Mouse (Mus musculus): Measurements from ENCODE around the gene Fgf18. TPM values are rescaled to one million over a fixed set of nuclear protein-coding genes. Genes with fewer than 3 reads are reported as not detected.

The Fgf18 gene
- polyA plus RNA-seq, 1 experiment from 2014 or later: 11.0 TPM

DNA sequence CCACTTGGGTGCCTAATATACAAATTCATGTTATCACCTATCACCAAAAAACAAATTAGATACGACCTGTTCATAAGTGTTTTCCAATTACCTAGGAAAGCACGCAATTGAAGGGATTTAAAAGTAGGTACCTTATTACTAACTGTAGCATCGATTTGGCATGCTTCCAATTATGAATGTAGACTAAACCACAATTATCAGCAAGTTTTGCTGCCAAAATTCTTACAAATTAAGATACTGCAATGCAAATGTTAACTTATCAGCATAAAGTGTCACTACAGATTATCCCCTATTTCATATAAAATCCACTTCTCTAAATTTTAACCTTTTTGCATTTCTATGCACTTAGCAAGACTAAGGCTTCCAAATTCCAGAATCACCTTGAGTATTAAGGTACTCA, 7.3 kb upstream of the Fgf18 start:
- Histone ChIP-seq H3K4me3 (ENCODE audit: low read depth, low read length) (no peak overlapping the region), H3K4me2 (ENCODE audit: low read depth, low read length) (no peak overlapping the region), H3K9me3 (ENCODE audit: control insufficient read depth, low read length) (no peaks in the 10 kb centered on the region), H3K36me3 (ENCODE audit: control insufficient read depth, insufficient read depth, low read length) (peaks cover 70% of the 10 kb centered on the region), H3K4me1 (ENCODE audit: control insufficient read depth, insufficient read depth, low read length) (no peaks in the 10 kb centered on the region), H3K27ac (ENCODE audit: low read depth, low read length) (no peak overlapping the region), H3K27me3 (ENCODE audit: control insufficient read depth, insufficient read depth, low read length) (no peaks in the 10 kb centered on the region), H3K9ac (replicated peaks; ENCODE audit: low read depth, low read length) (no peak overlapping the region)
- WGBS: 91% methylated on average over 3 of the region's 3 CpGs
- ATAC-seq (ENCODE audit: low read depth): no peak

DNA sequence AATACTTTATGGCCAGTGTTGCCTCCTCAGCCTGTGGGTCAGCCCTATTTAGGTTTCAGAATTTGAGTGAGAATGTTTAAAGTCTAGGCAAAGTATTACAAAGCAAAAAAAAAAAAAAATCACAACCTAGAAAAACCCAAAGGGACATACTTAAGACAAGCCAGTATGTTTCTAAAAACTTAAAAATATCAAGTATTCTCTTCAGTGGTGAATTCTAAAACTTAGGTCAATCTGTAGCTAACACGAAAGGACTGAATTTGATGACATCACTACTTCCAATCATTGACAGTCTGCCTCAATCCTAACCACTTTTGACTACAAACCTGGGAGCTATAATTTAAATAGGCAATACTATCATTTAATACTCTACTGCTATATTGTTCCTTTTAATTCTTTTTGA, 5.8 kb upstream of the Fgf18 start:
- Histone ChIP-seq H3K9ac (replicated peaks; ENCODE audit: low read depth, low read length) (no peak overlapping the region), H3K27me3 (ENCODE audit: control insufficient read depth, insufficient read depth, low read length) (no peaks in the 10 kb centered on the region), H3K36me3 (ENCODE audit: control insufficient read depth, insufficient read depth, low read length) (peaks cover 57% of the 10 kb centered on the region), H3K4me3 (ENCODE audit: low read depth, low read length) (no peak overlapping the region), H3K27ac (ENCODE audit: low read depth, low read length) (no peak overlapping the region), H3K9me3 (ENCODE audit: control insufficient read depth, low read length) (no peaks in the 10 kb centered on the region), H3K4me1 (ENCODE audit: control insufficient read depth, insufficient read depth, low read length) (no peaks in the 10 kb centered on the region), H3K4me2 (ENCODE audit: low read depth, low read length) (no peak overlapping the region)
- no peak for ATAC-seq (ENCODE audit: low read depth)
- 95% methylated on average over 1 of the region's 1 CpGs for WGBS

DNA sequence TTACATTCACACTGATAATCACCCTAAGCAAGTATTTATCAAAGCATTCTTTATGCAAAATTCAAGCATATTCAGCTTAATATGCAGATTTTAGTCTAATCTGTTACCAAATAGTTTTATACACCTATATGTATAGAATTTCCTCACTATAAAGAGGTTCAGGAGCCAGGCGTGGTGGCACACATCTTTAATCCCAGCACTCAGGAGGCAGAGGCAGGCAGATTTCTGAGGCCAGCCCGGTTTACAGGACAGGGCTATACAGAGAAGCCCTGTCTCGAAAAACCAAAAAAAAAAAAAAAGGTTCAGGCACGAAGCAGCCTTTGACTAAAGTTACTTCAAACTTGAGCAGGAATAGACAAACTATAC, 4.6 kb upstream of the Fgf18 start:
- H3K27me3 ChIP-seq (ENCODE audit: control insufficient read depth, insufficient read depth, low read length): no peaks in the 10 kb centered on the region
- peaks cover 47% of the 10 kb centered on the region for H3K36me3 ChIP-seq (ENCODE audit: control insufficient read depth, insufficient read depth, low read length)
- no peak overlapping the region for H3K4me3 ChIP-seq (ENCODE audit: low read depth, low read length)
- no peak overlapping the region for H3K27ac ChIP-seq (ENCODE audit: low read depth, low read length)
- H3K4me1 ChIP-seq (ENCODE audit: control insufficient read depth, insufficient read depth, low read length): peaks cover 3% of the 10 kb centered on the region; the same call in 1 of the 2 replicates
- H3K9ac ChIP-seq (replicated peaks; ENCODE audit: low read depth, low read length): no peak overlapping the region
- WGBS: 77% methylated on average over 4 of the region's 4 CpGs
- no peak overlapping the region for H3K4me2 ChIP-seq (ENCODE audit: low read depth, low read length)
- H3K9me3 ChIP-seq (ENCODE audit: control insufficient read depth, low read length): no peaks in the 10 kb centered on the region
- ATAC-seq (ENCODE audit: low read depth): no peak

GRCm38 (mm10) chr11:33151128-33151779, 4.1 kb upstream of the Fgf18 start:
- no peaks in the 10 kb centered on the region for H3K9me3 ChIP-seq (ENCODE audit: control insufficient read depth, low read length)
- H3K4me1 ChIP-seq (ENCODE audit: control insufficient read depth, insufficient read depth, low read length): peaks cover 6% of the 10 kb centered on the region; the same call in 1 of the 2 replicates
- H3K9ac ChIP-seq (replicated peaks; ENCODE audit: low read depth, low read length): no peak overlapping the region
- no peak overlapping the region for H3K27ac ChIP-seq (ENCODE audit: low read depth, low read length)
- no peak for ATAC-seq (ENCODE audit: low read depth)
- no peak overlapping the region for H3K4me2 ChIP-seq (ENCODE audit: low read depth, low read length)
- 70% methylated on average over 3 of the region's 3 CpGs for WGBS
- no peak overlapping the region for H3K4me3 ChIP-seq (ENCODE audit: low read depth, low read length)
- H3K27me3 ChIP-seq (ENCODE audit: control insufficient read depth, insufficient read depth, low read length): no peaks in the 10 kb centered on the region
- peaks cover 42% of the 10 kb centered on the region for H3K36me3 ChIP-seq (ENCODE audit: control insufficient read depth, insufficient read depth, low read length)

DNA sequence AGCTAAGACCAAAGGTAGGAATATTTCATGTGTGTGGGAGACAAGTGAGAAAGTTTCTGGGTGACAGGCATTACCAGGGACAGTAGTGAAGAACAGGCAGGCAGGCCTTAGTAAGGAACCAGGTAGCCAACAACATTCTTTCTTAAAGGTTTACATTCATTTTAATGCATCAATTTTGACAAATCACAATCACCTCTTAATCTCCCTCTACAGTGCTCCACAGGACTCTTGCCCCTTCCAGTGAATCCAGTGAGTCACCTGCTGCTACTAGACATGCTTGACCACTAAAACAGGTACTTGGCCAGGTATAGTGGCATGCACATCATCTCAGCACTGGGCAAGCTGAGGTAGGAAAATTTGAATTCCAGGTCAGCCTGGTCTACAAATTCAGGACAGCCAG, 3.2 kb upstream of the Fgf18 start:
- Histone ChIP-seq H3K4me2 (ENCODE audit: low read depth, low read length) (no peak overlapping the region), H3K27me3 (ENCODE audit: control insufficient read depth, insufficient read depth, low read length) (no peaks in the 10 kb centered on the region), H3K4me1 (ENCODE audit: control insufficient read depth, insufficient read depth, low read length) (peaks cover 13% of the 10 kb centered on the region; the same call in 1 of the 2 replicates), H3K4me3 (ENCODE audit: low read depth, low read length) (no peak overlapping the region), H3K9me3 (ENCODE audit: control insufficient read depth, low read length) (no peaks in the 10 kb centered on the region), H3K9ac (replicated peaks; ENCODE audit: low read depth, low read length) (no peak overlapping the region), H3K36me3 (ENCODE audit: control insufficient read depth, insufficient read depth, low read length) (peaks cover 38% of the 10 kb centered on the region), H3K27ac (ENCODE audit: low read depth, low read length) (no peak overlapping the region)
- ATAC-seq (ENCODE audit: low read depth): no peak

DNA sequence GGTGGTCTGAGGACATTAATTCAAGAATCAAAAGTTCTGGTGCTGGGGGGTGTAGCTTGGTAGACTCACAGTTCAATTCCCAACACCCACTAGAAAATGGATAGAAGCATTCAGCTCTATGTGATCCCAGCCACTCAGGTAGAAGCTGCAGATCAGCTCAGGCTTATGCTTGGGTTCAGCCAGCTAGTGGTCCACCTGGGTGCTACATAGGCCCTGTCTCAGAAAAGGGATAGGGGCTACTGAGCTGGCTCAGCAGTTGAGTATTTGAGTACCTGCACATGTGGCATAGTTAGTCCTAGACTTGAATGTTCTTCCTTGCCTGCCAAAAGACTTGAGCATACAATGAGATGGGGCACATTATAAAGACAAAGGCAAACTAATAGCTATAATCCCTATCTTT, 2.3 kb upstream of the Fgf18 start:
- Histone ChIP-seq H3K9me3 (ENCODE audit: control insufficient read depth, low read length) (no peaks in the 10 kb centered on the region), H3K27me3 (ENCODE audit: control insufficient read depth, insufficient read depth, low read length) (no peaks in the 10 kb centered on the region), H3K4me1 (ENCODE audit: control insufficient read depth, insufficient read depth, low read length) (peaks cover 18% of the 10 kb centered on the region; the same call in 1 of the 2 replicates), H3K36me3 (ENCODE audit: control insufficient read depth, insufficient read depth, low read length) (peaks cover 36% of the 10 kb centered on the region), H3K27ac (ENCODE audit: low read depth, low read length) (no peak overlapping the region), H3K4me2 (ENCODE audit: low read depth, low read length) (no peak overlapping the region), H3K9ac (replicated peaks; ENCODE audit: low read depth, low read length) (no peak overlapping the region), H3K4me3 (ENCODE audit: low read depth, low read length) (no peak overlapping the region)
- ATAC-seq (ENCODE audit: low read depth): no peak

DNA sequence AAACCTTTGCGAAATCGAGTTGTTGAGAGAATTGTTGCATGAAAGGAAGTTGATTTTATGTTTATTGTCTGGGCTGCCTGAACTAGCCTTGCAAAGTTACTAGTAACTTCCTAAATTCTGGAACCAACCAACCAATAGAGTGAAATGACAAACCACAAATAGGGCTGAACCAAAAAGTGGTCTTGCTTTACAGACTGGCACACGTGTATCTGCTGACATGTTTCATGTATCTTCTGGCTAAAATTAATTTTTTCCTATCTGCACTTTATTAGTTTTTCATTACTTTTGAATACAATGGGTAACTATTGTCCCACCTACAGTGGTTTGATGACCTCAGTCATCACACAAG, 1.9 kb upstream of the Fgf18 start:
- no peak overlapping the region for H3K9ac ChIP-seq (replicated peaks; ENCODE audit: low read depth, low read length)
- no peak overlapping the region for H3K4me3 ChIP-seq (ENCODE audit: low read depth, low read length)
- 27% methylated on average over 3 of the region's 3 CpGs for whole genome bisulfite sequencing
- no peak overlapping the region for H3K27ac ChIP-seq (ENCODE audit: low read depth, low read length)
- H3K27me3 ChIP-seq (ENCODE audit: control insufficient read depth, insufficient read depth, low read length): no peaks in the 10 kb centered on the region
- H3K36me3 ChIP-seq (ENCODE audit: control insufficient read depth, insufficient read depth, low read length): peaks cover 32% of the 10 kb centered on the region
- no peak for ATAC-seq (ENCODE audit: low read depth)
- no peaks in the 10 kb centered on the region for H3K9me3 ChIP-seq (ENCODE audit: control insufficient read depth, low read length)
- peaks cover 18% of the 10 kb centered on the region; the same call in 1 of the 2 replicates for H3K4me1 ChIP-seq (ENCODE audit: control insufficient read depth, insufficient read depth, low read length)
- no peak overlapping the region for H3K4me2 ChIP-seq (ENCODE audit: low read depth, low read length)

DNA sequence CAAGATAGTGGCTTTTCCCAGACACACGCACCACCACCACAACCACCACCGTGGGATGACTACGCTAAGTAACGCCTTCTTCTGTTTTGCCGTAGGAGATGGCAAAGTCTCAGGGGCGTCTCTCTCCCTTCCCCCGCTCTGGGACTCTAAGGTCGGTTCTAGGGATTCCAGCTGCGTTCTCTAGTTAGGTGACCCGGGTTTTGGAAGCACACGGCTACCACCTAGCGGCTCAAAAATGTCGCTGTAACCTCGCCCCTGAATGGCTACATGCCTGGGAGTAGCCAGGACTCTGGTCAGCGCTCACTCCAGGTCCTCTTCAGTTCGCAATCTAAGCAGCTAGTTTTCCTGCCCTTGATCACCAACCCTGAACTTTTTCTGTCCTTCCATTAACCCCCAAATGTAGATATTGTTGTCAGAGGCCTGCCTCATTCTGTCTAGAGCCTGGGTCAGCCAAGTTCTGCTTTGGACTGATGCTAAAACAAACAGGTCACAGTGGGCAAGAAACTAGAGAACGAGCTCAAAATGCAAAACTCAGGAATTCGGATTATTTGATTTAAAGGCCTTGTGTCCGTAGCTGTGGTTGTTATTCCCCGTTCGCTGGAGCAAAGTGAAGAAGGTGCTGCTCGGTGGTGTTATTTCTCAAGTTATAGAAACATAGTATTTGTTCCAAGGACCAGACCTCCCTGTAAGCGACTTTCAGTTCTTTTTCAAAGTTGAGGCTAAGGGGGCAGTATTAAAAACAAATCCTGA, 1.3 kb upstream of the Fgf18 start:
- peak overlapping the region; percentile 68; the same call in 1 of the 2 replicates for H3K9ac ChIP-seq (replicated peaks; ENCODE audit: low read depth, low read length)
- peaks cover 28% of the 10 kb centered on the region for H3K36me3 ChIP-seq (ENCODE audit: control insufficient read depth, insufficient read depth, low read length)
- peak overlapping the region; percentile 82 for H3K4me2 ChIP-seq (ENCODE audit: low read depth, low read length)
- no peaks in the 10 kb centered on the region for H3K27me3 ChIP-seq (ENCODE audit: control insufficient read depth, insufficient read depth, low read length)
- H3K9me3 ChIP-seq (ENCODE audit: control insufficient read depth, low read length): no peaks in the 10 kb centered on the region
- H3K27ac ChIP-seq (ENCODE audit: low read depth, low read length): peak overlapping the region; percentile 74
- ATAC-seq (ENCODE audit: low read depth): peak; percentile 68
- peaks cover 18% of the 10 kb centered on the region; the same call in 1 of the 2 replicates for H3K4me1 ChIP-seq (ENCODE audit: control insufficient read depth, insufficient read depth, low read length)
- peak overlapping the region; percentile 62 for H3K4me3 ChIP-seq (ENCODE audit: low read depth, low read length)
- WGBS: 5% methylated on average over 23 of the region's 23 CpGs

- peak overlapping the region; percentile 62 for H3K4me3 ChIP-seq (ENCODE audit: low read depth, low read length)
- 1% methylated on average over 63 of the region's 85 CpGs for WGBS
- peak overlapping the region; percentile 74 for H3K27ac ChIP-seq (ENCODE audit: low read depth, low read length)
- H3K27me3 ChIP-seq (ENCODE audit: control insufficient read depth, insufficient read depth, low read length): no peaks in the 10 kb centered on the region
- H3K9ac ChIP-seq (replicated peaks; ENCODE audit: low read depth, low read length): peak overlapping the region; percentile 68
- no peaks in the 10 kb centered on the region for H3K9me3 ChIP-seq (ENCODE audit: control insufficient read depth, low read length)
- H3K36me3 ChIP-seq (ENCODE audit: control insufficient read depth, insufficient read depth, low read length): peaks cover 21% of the 10 kb centered on the region
- peak overlapping the region; percentile 82 for H3K4me2 ChIP-seq (ENCODE audit: low read depth, low read length)
- H3K4me1 ChIP-seq (ENCODE audit: control insufficient read depth, insufficient read depth, low read length): peaks cover 18% of the 10 kb centered on the region; the same call in 1 of the 2 replicates
- peak; percentile 66 for ATAC-seq (ENCODE audit: low read depth)
Observed at GRCm38 (mm10) chr11:33147572-33148337, 555 bp upstream of the Fgf18 start.

Data from neural tube, embryonic 14.5 days (tissue).